Mouse (Mus musculus): Measurements from ENCODE around the gene Add3. TPM values are rescaled to one million over a fixed set of nuclear protein-coding genes. Genes with fewer than 3 reads are reported as not detected.

Gene Add3
- polyA plus RNA-seq, 1 experiment from 2014 or later = 29.5 TPM

DNA sequence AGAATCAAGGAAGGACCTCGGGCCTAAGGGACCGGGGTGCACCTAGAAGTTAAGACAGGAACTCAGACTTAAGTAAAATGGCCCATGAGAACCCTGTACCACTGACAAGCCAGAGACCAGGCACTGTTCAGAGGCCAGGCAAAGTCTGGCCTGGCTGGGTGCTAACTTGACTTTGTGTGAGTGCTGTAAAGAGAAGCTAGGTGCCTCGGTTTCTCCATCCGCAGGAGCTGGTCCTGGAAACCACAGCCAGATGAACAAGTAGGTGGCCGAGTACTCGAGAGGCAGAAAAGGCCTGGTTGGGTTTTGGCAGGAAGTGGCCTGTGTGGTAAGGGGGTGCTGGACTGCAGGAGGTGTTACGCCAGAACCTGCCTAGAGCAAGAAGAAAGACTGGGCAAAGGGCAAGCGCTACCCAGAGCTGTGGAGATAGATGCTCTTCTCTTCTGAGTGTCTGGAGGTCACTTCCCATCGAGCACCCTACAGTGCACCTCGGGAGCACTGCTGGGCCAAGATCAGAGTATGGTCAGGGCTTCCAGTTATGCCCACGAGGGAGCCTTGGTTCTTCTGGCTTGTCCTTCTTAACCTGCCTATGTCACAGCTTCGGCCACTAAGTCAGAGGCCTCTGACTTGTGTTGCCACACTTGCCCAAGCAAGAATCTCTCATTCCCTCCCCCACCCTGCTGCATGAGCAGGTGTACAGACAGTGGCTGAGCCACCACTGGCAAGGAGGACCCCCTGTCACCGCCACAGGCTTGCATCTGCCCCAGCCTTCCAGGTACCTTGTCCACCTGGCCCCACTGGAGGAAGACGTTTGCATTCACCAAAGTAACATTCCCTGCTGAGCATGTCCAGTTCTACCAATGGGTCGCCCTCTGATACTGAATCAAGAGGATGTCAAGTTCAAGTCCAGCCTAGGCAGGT is 112.1 kb downstream of the Add3 start:
- no peak for ATAC-seq (ENCODE audit: low read depth)
- no peak overlapping the region for H3K9ac ChIP-seq
- 65% methylated on average over 15 of the region's 15 CpGs for WGBS (ENCODE audit: insufficient replicate concordance)
- DNase-seq = no peak
- no peak overlapping the region for H3K4me3 ChIP-seq (replicated peaks)
- H3K4me2 ChIP-seq = no peak overlapping the region
- H3K27ac ChIP-seq = peak overlapping the region; percentile 39
- no peaks in the 10 kb centered on the region for H3K9me3 ChIP-seq (replicated peaks)
- peaks cover 81% of the 10 kb centered on the region for H3K4me1 ChIP-seq (replicated peaks)
- H3K36me3 ChIP-seq = peaks cover 9% of the 10 kb centered on the region; the same call in 1 of the 2 replicates
- H3K27me3 ChIP-seq = no peaks in the 10 kb centered on the region

DNA sequence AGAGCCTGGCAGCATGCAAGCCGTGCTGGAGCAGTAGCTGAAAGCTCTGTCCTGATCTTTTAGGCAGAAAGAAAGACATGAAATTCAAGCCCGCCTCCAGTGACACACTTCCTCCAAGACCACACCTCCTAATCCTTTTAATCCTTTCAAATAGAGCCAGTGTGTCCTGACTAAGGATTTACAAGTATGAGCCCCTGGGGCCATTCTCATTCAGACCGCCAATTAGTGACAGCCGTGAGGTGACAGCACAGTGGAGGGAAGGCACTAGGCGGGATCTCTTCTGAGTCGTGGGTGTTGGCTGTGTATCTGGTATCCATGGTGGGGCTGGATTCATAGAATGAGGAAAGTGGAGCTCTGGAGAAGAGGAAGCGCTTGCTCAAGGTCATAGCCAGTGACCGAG is 116.1 kb downstream of the Add3 start:
- Histone ChIP-seq H3K4me2 (peak overlapping the region; percentile 75), H3K9me3 (replicated peaks) (no peaks in the 10 kb centered on the region), H3K27me3 (peaks cover 8% of the 10 kb centered on the region), H3K36me3 (no peaks in the 10 kb centered on the region), H3K9ac (peak overlapping the region; percentile 61), H3K4me1 (replicated peaks) (peaks cover 92% of the 10 kb centered on the region), H3K27ac (peak overlapping the region; percentile 100), H3K4me3 (replicated peaks) (peak overlapping the region; percentile 44)
- WGBS (ENCODE audit: insufficient replicate concordance) = 79% methylated on average over 8 of the region's 8 CpGs
- ATAC-seq (ENCODE audit: low read depth) (no peak), DNase-seq (no peak)

DNA sequence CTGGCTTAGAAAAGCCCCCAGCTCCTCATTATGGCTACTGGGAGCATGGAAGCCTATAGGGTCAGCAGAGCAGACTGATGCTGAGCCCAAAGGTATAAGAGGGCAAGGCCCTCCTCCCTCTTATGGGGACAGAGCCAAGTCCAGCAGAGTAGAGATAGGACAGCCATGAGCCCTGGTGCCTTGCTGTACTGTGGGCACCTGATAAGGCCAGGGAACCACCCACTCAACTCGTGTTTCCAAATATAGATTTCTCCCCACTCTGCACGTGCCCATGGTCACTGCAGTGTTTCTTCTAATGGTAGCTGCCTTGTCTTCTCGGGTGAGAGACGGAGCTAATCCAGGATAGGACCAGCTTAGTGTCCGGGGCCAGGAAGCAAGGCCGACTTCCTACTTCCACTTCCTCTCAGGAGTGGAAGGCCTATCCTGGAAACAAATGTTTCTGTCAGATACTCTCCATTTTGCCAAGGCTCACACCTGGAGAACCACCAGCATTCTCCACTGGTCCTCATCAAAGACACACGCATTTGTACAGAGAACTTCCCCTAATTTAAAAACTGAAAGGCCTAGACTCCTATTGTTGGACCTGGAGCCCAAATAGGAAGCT is 116.8 kb downstream of the Add3 start:
- no peaks in the 10 kb centered on the region for H3K9me3 ChIP-seq (replicated peaks)
- peak overlapping the region; percentile 44 for H3K4me3 ChIP-seq (replicated peaks)
- WGBS (ENCODE audit: insufficient replicate concordance) = 31% methylated on average over 7 of the region's 7 CpGs
- peak overlapping the region; percentile 79 for H3K9ac ChIP-seq
- H3K27me3 ChIP-seq = peaks cover 12% of the 10 kb centered on the region
- H3K27ac ChIP-seq = peak overlapping the region; percentile 100
- H3K4me1 ChIP-seq (replicated peaks) = peaks cover 89% of the 10 kb centered on the region
- peak overlapping the region; percentile 75 for H3K4me2 ChIP-seq
- ATAC-seq (ENCODE audit: low read depth) (peak; percentile 90), DNase-seq (peak; percentile 82)
- no peaks in the 10 kb centered on the region for H3K36me3 ChIP-seq

DNA sequence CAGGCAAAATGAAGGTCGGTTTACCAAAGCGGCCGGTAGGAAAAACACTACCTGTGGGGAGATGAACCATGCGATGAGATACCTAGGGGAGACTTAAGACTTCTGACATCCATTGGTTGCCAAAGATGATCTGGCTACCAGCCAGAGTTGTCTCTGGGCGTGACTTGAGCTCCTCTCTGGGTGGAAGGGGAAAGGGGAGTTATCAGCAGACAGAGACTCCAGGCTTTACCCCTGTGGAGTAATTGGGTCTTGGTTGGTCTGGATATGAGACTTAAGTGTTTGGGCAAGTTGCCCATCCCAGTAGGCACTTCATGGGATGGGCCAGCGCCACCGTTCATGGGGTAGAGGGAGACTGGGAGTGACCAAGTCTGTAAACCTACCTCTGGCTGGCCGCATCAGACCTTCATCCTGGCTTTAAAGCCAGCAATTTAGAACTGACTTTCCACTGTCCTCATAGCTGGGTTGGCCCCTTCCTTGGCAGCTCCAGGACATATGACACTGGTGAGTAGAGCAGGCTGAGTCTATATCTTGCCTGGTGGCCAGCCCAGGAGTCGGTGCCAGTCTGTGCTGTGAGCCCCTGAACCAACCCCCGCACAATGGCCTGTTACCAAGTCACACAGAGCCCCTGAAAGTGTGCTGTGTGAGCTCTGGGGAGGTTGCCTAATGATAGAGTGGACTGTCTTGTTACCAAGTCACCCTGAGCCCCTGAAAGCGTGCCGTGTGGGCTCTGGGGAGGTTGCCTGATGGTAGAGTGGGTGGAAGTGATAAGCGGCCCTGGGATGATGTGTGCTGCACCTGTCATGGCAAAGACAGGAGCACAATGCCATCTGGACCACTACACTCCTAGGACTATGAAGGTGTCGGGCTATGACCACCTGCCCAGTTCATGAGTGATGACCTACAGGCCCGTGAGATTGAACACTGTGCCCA is 117.7 kb downstream of the Add3 start:
- H3K9me3 ChIP-seq (replicated peaks) = no peaks in the 10 kb centered on the region
- peak overlapping the region; percentile 100 for H3K27ac ChIP-seq
- peaks cover 83% of the 10 kb centered on the region for H3K4me1 ChIP-seq (replicated peaks)
- H3K4me3 ChIP-seq (replicated peaks) = peak overlapping the region; percentile 44
- peak; percentile 72 for DNase-seq
- H3K4me2 ChIP-seq = peak overlapping the region; percentile 75
- peak; percentile 79 for ATAC-seq (ENCODE audit: low read depth)
- peak overlapping the region; percentile 79 for H3K9ac ChIP-seq
- peaks cover 16% of the 10 kb centered on the region for H3K27me3 ChIP-seq
- WGBS (ENCODE audit: insufficient replicate concordance) = 47% methylated on average over 15 of the region's 15 CpGs
- H3K36me3 ChIP-seq = no peaks in the 10 kb centered on the region

DNA sequence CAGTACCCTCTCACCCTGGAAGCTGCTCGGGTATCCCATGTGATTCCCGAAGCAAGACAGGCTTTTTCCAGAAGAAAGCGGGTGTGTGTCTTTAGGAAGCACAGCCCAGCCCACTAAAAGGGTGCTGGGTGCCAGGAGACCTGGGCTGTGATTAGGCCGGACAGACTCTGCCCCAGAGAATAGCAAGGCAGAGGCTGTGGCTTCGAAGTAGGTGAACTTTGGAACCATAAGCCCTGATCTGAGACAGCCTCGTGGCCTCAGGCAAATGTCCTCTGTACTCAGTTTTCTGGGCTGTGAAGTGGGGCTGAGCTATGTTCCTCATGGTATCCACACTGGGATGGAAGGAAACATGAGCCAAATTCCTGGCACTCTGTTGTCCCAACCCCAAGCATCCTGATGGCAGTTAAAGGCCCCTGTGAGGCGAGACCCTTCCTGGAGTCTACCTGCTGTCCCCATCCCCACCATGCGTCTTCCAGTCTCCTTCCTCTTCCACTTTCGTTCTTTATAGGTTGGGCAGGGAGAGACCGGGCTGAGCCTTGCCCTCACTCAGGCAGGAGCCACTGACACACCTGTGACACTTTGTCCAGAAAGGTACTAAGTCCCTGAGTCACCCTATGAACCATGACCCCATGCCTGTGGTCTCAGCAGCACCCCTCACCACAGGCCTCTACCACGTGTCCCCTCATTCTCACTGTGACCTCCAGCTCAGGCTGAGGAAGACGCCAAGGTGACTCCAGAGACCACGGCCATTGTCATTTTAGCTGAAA is 118.7 kb downstream of the Add3 start:
- peak overlapping the region; percentile 100 for H3K27ac ChIP-seq
- H3K4me2 ChIP-seq = peak overlapping the region; percentile 75
- 71% methylated on average over 13 of the region's 13 CpGs for WGBS (ENCODE audit: insufficient replicate concordance)
- H3K9me3 ChIP-seq (replicated peaks) = no peaks in the 10 kb centered on the region
- no peaks in the 10 kb centered on the region for H3K36me3 ChIP-seq
- ATAC-seq (ENCODE audit: low read depth) = no peak
- DNase-seq = no peak
- peaks cover 26% of the 10 kb centered on the region for H3K27me3 ChIP-seq
- peaks cover 76% of the 10 kb centered on the region for H3K4me1 ChIP-seq (replicated peaks)
- H3K4me3 ChIP-seq (replicated peaks) = peak overlapping the region; percentile 18
- H3K9ac ChIP-seq = peak overlapping the region; percentile 79

DNA sequence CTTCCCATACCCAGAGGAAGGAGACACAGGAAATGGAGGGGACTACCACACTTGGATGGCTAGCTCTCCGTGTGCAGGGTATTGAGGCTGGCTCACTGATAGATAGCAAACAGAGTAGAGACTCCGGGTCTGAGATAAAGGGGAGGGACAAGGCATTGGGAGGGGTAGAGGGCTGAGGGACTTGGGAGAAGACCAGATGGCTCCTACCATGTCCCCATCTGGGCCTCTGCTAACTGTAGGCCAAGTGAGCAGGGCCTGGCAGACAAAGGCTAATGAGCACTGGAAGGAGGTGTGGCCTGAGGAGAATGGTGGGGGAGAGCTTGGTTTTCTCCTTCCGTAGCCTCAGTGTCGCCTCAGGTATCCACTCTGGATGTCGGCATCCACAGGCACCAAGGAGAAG is 119.3 kb downstream of the Add3 start:
- H3K36me3 ChIP-seq = no peaks in the 10 kb centered on the region
- DNase-seq = peak; percentile 44
- peak overlapping the region; percentile 79 for H3K9ac ChIP-seq
- peak overlapping the region; percentile 75 for H3K4me2 ChIP-seq
- H3K4me3 ChIP-seq (replicated peaks) = peak overlapping the region; percentile 18
- peak; percentile 34 for ATAC-seq (ENCODE audit: low read depth)
- no peaks in the 10 kb centered on the region for H3K9me3 ChIP-seq (replicated peaks)
- H3K4me1 ChIP-seq (replicated peaks) = peaks cover 77% of the 10 kb centered on the region
- H3K27ac ChIP-seq = peak overlapping the region; percentile 100
- WGBS (ENCODE audit: insufficient replicate concordance) = 34% methylated on average over 5 of the region's 5 CpGs
- H3K27me3 ChIP-seq = peaks cover 33% of the 10 kb centered on the region

DNA sequence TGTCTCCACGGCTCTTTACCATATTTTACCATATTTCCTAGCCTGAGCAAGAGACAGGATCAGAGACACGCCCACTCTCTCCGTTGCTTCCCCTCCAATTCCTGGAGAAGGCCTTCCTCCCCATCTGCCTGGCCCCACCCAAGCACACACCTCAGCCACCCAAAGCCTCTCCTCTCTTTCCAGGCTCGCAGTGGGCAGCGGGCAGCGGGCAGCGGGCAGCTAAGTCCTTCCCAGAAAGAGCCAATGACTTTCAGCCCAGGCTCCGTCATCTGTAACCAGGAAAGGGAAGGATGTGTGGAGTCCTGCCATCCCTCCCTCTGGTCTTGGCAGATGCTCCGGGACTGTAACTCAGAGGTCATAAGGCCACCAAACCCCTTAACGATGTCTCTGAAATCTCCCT is 120.0 kb downstream of the Add3 start:
- peaks cover 39% of the 10 kb centered on the region for H3K27me3 ChIP-seq
- H3K9me3 ChIP-seq (replicated peaks) = no peaks in the 10 kb centered on the region
- no peaks in the 10 kb centered on the region for H3K36me3 ChIP-seq
- H3K27ac ChIP-seq = peak overlapping the region; percentile 100
- peaks cover 70% of the 10 kb centered on the region for H3K4me1 ChIP-seq (replicated peaks)
- no peak for ATAC-seq (ENCODE audit: low read depth)
- no peak for DNase-seq
- peak overlapping the region; percentile 79 for H3K9ac ChIP-seq
- WGBS (ENCODE audit: insufficient replicate concordance) = 75% methylated on average over 10 of the region's 10 CpGs
- H3K4me3 ChIP-seq (replicated peaks) = no peak overlapping the region
- H3K4me2 ChIP-seq = peak overlapping the region; percentile 75

DNA sequence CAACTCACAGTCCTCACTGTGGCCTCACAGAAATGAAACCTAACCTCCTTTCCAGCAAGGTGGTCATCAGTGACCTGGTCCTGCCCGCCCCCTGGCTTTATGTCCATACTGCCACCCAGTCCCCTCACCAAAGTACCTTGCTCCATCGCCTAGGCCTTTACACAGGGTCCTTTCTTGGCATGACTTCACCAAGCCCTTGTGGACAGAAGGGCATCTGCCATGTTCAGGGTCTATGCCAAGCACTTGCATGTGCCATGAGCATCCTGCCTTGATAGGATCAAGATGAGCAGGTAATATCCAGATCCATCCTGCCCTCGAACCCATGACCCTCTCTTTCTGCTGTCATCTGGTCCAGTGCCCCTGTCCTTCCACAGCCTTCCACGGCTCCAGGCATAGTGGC is 120.6 kb downstream of the Add3 start:
- Histone ChIP-seq H3K27me3 (peaks cover 44% of the 10 kb centered on the region), H3K4me1 (replicated peaks) (peaks cover 64% of the 10 kb centered on the region), H3K36me3 (no peaks in the 10 kb centered on the region), H3K27ac (0 out of 2 replicates have a peak overlapping the region, but pooled peaks have one; percentile 100), H3K9me3 (replicated peaks) (no peaks in the 10 kb centered on the region), H3K4me3 (replicated peaks) (no peak overlapping the region), H3K9ac (no peak overlapping the region), H3K4me2 (no peak overlapping the region)
- no peak for DNase-seq
- 73% methylated on average over 4 of the region's 4 CpGs for WGBS (ENCODE audit: insufficient replicate concordance)
- no peak for ATAC-seq (ENCODE audit: low read depth)

DNA sequence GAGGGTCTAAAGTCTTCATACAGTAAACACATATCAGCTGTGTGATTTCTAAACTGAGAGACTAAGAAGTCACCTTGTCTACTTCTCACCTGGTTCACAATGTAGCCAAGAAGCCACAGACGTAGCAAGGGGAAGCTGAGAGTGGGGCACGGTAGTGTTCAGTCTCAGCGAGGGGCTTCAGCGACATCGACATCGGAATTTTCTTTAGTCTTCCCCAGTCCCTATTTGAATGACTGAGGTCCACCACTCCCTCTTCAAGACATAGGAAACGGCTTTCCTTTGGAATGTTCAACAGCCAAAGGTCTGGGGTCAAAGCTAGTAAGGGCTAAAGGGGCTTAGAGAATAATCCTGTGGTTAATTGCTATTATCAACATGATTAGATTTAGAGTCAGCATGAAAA is 121.8 kb downstream of the Add3 start:
- Histone ChIP-seq H3K4me1 (replicated peaks) (peaks cover 52% of the 10 kb centered on the region), H3K9ac (no peak overlapping the region), H3K4me2 (no peak overlapping the region), H3K9me3 (replicated peaks) (no peaks in the 10 kb centered on the region), H3K4me3 (replicated peaks) (no peak overlapping the region), H3K36me3 (no peaks in the 10 kb centered on the region), H3K27ac (no peak overlapping the region), H3K27me3 (peaks cover 53% of the 10 kb centered on the region)
- 82% methylated on average over 7 of the region's 7 CpGs for WGBS (ENCODE audit: insufficient replicate concordance)
- ATAC-seq (ENCODE audit: low read depth) = no peak
- DNase-seq = no peak

DNA sequence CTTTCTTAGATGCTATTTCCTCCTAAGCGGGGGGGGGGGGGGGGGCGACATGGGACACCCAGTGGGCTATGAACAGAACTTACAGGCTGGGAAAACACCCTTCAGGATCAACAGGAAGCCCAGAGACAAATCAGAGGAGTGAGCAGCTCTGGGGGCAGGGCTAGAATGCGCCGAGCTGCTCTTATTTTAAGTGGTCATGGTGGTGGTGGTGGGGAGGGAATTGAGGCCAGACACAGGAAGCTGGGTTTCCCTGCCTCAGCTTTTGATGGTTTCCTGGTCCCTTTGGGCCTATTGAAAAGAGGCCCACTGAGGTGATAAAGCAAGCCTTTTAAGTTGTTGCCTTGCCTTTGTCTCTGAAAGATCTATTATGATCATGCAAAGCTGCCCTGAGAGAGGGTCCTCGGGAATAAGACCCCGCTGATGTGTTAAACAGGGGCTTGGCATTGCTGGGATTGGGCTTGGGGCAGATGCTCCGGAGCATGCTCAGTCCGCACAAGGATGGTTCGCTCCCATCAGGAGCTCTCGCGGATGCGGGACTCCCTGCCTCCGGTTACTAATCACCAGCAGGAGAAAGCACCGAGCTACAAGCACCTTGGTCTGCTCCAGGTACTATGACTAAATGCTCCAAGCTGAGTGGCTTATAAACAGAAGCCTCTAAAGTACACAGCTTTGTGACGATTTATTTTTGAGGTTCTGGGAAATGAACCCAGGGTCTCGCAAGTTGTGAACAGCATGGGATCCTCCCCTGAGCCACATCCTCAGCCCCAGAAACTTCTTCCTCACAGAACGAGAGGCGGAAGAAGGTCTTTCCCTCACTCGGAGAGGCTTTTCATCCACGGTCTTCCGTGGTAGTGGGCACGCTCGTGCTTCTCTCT is 123.9 kb downstream of the Add3 start:
- H3K4me2 ChIP-seq = no peak overlapping the region
- no peaks in the 10 kb centered on the region for H3K9me3 ChIP-seq (replicated peaks)
- DNase-seq = no peak
- H3K27ac ChIP-seq = no peak overlapping the region
- H3K36me3 ChIP-seq = no peaks in the 10 kb centered on the region
- no peak overlapping the region for H3K9ac ChIP-seq
- peaks cover 56% of the 10 kb centered on the region for H3K27me3 ChIP-seq
- no peak overlapping the region for H3K4me3 ChIP-seq (replicated peaks)
- peaks cover 32% of the 10 kb centered on the region for H3K4me1 ChIP-seq (replicated peaks)
- 20% methylated on average over 23 of the region's 23 CpGs for WGBS (ENCODE audit: insufficient replicate concordance)
- ATAC-seq (ENCODE audit: low read depth) = no peak
